Mouse (Mus musculus): ENCODE data around the gene Gm21981. TPM values are rescaled to one million over a fixed set of nuclear protein-coding genes. Genes with fewer than 3 reads are reported as not detected.

Gene Gm21981
- total RNA-seq, 1 experiment = 0.36 TPM

- DNase-seq (ENCODE audit: low read depth, low spot score) = no peak
- Histone ChIP-seq H3K9ac (ENCODE audit: insufficient read depth, low read depth, low read length, poor library complexity, severe bottlenecking) (no peak overlapping the region), H3K27ac (ENCODE audit: insufficient read depth, low read depth, low read length, poor library complexity, severe bottlenecking) (no peak overlapping the region), H3K4me1 (ENCODE audit: control insufficient read depth in 2 of 2, insufficient read depth in 2 of 2, low read length in 2 of 2, poor library complexity in 1 of 2) (peaks cover 0 to 6% of the 10 kb centered on the region in 2 experiments; a peak in 1 of 4 replicates), H3K36me3 (ENCODE audit: control insufficient read depth, insufficient read depth, low read length, poor library complexity, severe bottlenecking) (peaks cover 10% of the 10 kb centered on the region; the same call in 1 of the 2 replicates), H3K4me3 (ENCODE audit: insufficient read depth in 1 of 2, low read depth in 1 of 2, low read length in 2 of 2, poor library complexity in 1 of 2, severe bottlenecking in 1 of 2) (no peak overlapping the region), H3K9me3 (ENCODE audit: control insufficient read depth, insufficient read depth, low read depth, low read length) (no peaks in the 10 kb centered on the region)
- TF ChIP-seq MAFK (IDR thresholded peaks at IDR 0.05; ENCODE audit: insufficient read depth, low read depth, low read length) = no peak
- no peak for TF ChIP-seq ZC3H11A (IDR thresholded peaks at IDR 0.05; ENCODE audit: borderline replicate concordance, low read depth, low read length)
- TF ChIP-seq HCFC1 (IDR thresholded peaks at IDR 0.05; ENCODE audit: borderline replicate concordance, insufficient read depth, low read length) = no peak
- no peak for TF ChIP-seq CHD2 (IDR thresholded peaks at IDR 0.05; ENCODE audit: low read depth, low read length)
- TF ChIP-seq ZNF384 (IDR thresholded peaks at IDR 0.05; ENCODE audit: low read depth, low read length) = no peak
- in situ Hi-C loops (cut with MboI; ENCODE audit: low sequenced_read_pairs in 2 of 2, unreplicated experiment in 2 of 2) = no loop called here
These were observed 15.6 kb downstream of the Gm21981 start for GRCm38 (mm10) chr17:47678702-47679101.

GRCm38 (mm10) chr17:47678238-47678637 lies 16.0 kb downstream of the Gm21981 start:
- Histone ChIP-seq H3K4me3 (ENCODE audit: insufficient read depth in 1 of 2, low read depth in 1 of 2, low read length in 2 of 2, poor library complexity in 1 of 2, severe bottlenecking in 1 of 2) (no peak overlapping the region), H3K4me1 (ENCODE audit: control insufficient read depth in 2 of 2, insufficient read depth in 2 of 2, low read length in 2 of 2, poor library complexity in 1 of 2) (peaks cover 0 to 6% of the 10 kb centered on the region in 2 experiments; a peak in 1 of 4 replicates), H3K27ac (ENCODE audit: insufficient read depth, low read depth, low read length, poor library complexity, severe bottlenecking) (no peak overlapping the region), H3K9me3 (ENCODE audit: control insufficient read depth, insufficient read depth, low read depth, low read length) (no peaks in the 10 kb centered on the region), H3K9ac (ENCODE audit: insufficient read depth, low read depth, low read length, poor library complexity, severe bottlenecking) (no peak overlapping the region), H3K36me3 (ENCODE audit: control insufficient read depth, insufficient read depth, low read length, poor library complexity, severe bottlenecking) (peaks cover 10% of the 10 kb centered on the region; the same call in 1 of the 2 replicates)
- no peak for TF ChIP-seq MAFK (IDR thresholded peaks at IDR 0.05; ENCODE audit: insufficient read depth, low read depth, low read length)
- no peak for DNase-seq (ENCODE audit: low read depth, low spot score)
- in situ Hi-C loops (cut with MboI; ENCODE audit: low sequenced_read_pairs in 2 of 2, unreplicated experiment in 2 of 2) = no loop called here

GRCm38 (mm10) chr17:47676581-47676980 lies 17.7 kb downstream of the Gm21981 start:
- no peaks in the 10 kb centered on the region for H3K9me3 ChIP-seq (ENCODE audit: control insufficient read depth, insufficient read depth, low read depth, low read length)
- H3K9ac ChIP-seq (ENCODE audit: insufficient read depth, low read depth, low read length, poor library complexity, severe bottlenecking) = no peak overlapping the region
- peak; percentile 72 for DNase-seq (ENCODE audit: low read depth, low spot score)
- no peak for TF ChIP-seq CHD2 (IDR thresholded peaks at IDR 0.05; ENCODE audit: low read depth, low read length)
- peak; percentile 52; the same call in 1 of the 2 replicates for TF ChIP-seq ZC3H11A (IDR thresholded peaks at IDR 0.05; ENCODE audit: borderline replicate concordance, low read depth, low read length)
- no peak for TF ChIP-seq HCFC1 (IDR thresholded peaks at IDR 0.05; ENCODE audit: borderline replicate concordance, insufficient read depth, low read length)
- no peak for TF ChIP-seq ZNF384 (IDR thresholded peaks at IDR 0.05; ENCODE audit: low read depth, low read length)
- no peak for TF ChIP-seq MAFK (IDR thresholded peaks at IDR 0.05; ENCODE audit: insufficient read depth, low read depth, low read length)
- H3K4me3 ChIP-seq (ENCODE audit: insufficient read depth in 1 of 2, low read depth in 1 of 2, low read length in 2 of 2, poor library complexity in 1 of 2, severe bottlenecking in 1 of 2) = no peak overlapping the region
- H3K36me3 ChIP-seq (ENCODE audit: control insufficient read depth, insufficient read depth, low read length, poor library complexity, severe bottlenecking) = peaks cover 5% of the 10 kb centered on the region; the same call in 1 of the 2 replicates
- in situ Hi-C loops (cut with MboI; ENCODE audit: low sequenced_read_pairs in 2 of 2, unreplicated experiment in 2 of 2) = no loop called here
- peaks cover 0 to 2% of the 10 kb centered on the region in 2 experiments; a peak in 2 of 4 replicates for H3K4me1 ChIP-seq (ENCODE audit: control insufficient read depth in 2 of 2, insufficient read depth in 2 of 2, low read length in 2 of 2, poor library complexity in 1 of 2)
- H3K27ac ChIP-seq (ENCODE audit: insufficient read depth, low read depth, low read length, poor library complexity, severe bottlenecking) = no peak overlapping the region

- in situ Hi-C loops (cut with MboI; ENCODE audit: low sequenced_read_pairs in 2 of 2, unreplicated experiment in 2 of 2) = no loop called here
- no peak overlapping the region for H3K27ac ChIP-seq (ENCODE audit: insufficient read depth, low read depth, low read length, poor library complexity, severe bottlenecking)
- peak; percentile 45 for DNase-seq (ENCODE audit: low read depth, low spot score)
- H3K4me3 ChIP-seq (ENCODE audit: insufficient read depth in 1 of 2, low read depth in 1 of 2, low read length in 2 of 2, poor library complexity in 1 of 2, severe bottlenecking in 1 of 2) = peak overlapping the region; percentile 67 to 85
- no peak for TF ChIP-seq ZC3H11A (IDR thresholded peaks at IDR 0.05; ENCODE audit: borderline replicate concordance, low read depth, low read length)
- peak; percentile 16; the same call in 1 of the 2 replicates for TF ChIP-seq HCFC1 (IDR thresholded peaks at IDR 0.05; ENCODE audit: borderline replicate concordance, insufficient read depth, low read length)
- no peaks in the 10 kb centered on the region for H3K9me3 ChIP-seq (ENCODE audit: control insufficient read depth, insufficient read depth, low read depth, low read length)
- H3K9ac ChIP-seq (ENCODE audit: insufficient read depth, low read depth, low read length, poor library complexity, severe bottlenecking) = peak overlapping the region; percentile 48
- peaks cover 3% of the 10 kb centered on the region; the same call in 1 of the 2 replicates for H3K36me3 ChIP-seq (ENCODE audit: control insufficient read depth, insufficient read depth, low read length, poor library complexity, severe bottlenecking)
- peaks cover 0 to 2% of the 10 kb centered on the region in 2 experiments; a peak in 2 of 4 replicates for H3K4me1 ChIP-seq (ENCODE audit: control insufficient read depth in 2 of 2, insufficient read depth in 2 of 2, low read length in 2 of 2, poor library complexity in 1 of 2)
These were observed 21.7 kb downstream of the Gm21981 start for GRCm38 (mm10) chr17:47672311-47673111.

All from ES-E14 (cell line).